Mouse (Mus musculus) layer of hippocampus, adult 18-20 months (tissue): ENCODE measurements at regions not wholly inside any gene's neighbourhood (a gene's known extent, or its start where the extent isn't known, plus 50 kb on each side); places are given as distances from the start of the nearest gene placed in this dataset.

Source experiments
- DNase-seq, 2 experiments: peaks; one replicate each; pipeline ENCODE4 v3.0.0; 2022; ENCODE audit warnings: low spot score in 2 of 2

GRCm38 (mm10) chr7:78123386-78123785 is 614.4 kb downstream of the Ntrk3 start:
- no peak for DNase-seq

GRCm38 (mm10) chr7:78121151-78121486 is 616.7 kb downstream of the Ntrk3 start:
- DNase-seq: no peak

DNA sequence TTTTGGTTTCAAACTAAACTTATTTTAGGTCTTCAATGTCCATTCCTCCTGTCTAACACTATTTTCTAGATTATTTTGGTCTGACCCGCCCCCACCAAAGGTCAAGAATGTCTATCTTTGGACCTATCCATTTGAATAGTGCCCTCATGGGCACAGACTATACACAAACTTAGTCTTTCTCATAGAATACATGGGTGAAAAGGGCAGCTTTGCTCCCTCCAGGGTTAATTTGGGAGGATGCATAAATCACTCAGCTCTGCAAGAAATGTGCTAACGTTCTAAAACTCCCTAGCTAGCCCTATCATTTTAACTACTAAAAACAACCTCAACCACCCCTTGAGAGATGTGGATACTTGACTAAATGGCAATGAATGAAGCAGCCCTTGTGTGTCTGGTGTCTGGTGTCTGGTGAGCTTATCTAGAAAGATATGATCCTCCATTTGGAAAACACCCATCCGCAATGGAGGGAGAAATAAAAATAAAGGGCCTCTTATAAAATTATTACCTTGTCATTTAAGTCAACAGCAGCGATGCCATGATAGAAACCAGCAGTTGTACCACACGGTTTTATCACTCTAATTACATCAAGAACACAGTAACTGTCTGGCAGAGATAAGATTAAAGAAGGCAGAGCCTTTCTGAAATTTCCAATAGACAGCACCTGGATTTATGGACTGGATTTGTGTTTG is 617.2 kb downstream of the Ntrk3 start:
- no peak for DNase-seq

DNA sequence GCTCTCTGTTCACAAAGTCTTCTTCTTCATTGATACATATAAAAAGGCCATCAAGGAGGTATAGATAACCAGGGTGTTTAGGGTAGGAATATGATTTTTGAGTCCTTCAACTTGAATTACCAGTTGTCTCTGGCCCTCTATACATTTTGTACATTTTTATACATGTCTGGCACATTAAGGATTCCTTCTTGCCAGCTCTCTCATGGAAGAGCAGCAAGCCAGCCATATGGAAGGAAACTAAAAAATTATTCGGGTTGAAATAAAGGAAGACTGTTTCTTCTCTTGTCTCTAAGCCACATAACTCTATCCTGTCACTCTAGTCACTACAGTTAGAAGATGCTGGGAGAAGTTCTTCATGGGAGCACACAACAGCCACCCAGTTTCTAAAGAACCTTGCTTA is 618.0 kb downstream of the Ntrk3 start:
- no peak for DNase-seq

DNA sequence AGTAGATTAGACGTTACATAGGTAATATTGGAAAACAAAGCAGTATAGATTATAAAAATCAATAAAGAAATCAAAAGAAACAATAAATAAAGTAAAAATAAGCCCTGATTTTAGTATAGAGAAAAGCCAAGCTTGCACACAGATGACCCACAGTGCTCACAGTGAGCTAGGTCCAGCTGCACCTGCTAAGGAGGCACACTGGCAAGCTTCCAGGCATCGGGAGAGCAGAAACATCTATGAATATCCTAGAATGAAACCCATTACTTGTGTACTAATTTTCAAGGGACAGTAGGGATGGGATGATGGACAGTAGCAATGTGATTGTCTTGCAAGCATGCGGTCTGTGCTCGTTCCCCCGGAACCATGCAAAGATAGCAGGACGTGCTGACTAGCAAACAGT is 626.5 kb downstream of the Ntrk3 start:
- DNase-seq: no peak

DNA sequence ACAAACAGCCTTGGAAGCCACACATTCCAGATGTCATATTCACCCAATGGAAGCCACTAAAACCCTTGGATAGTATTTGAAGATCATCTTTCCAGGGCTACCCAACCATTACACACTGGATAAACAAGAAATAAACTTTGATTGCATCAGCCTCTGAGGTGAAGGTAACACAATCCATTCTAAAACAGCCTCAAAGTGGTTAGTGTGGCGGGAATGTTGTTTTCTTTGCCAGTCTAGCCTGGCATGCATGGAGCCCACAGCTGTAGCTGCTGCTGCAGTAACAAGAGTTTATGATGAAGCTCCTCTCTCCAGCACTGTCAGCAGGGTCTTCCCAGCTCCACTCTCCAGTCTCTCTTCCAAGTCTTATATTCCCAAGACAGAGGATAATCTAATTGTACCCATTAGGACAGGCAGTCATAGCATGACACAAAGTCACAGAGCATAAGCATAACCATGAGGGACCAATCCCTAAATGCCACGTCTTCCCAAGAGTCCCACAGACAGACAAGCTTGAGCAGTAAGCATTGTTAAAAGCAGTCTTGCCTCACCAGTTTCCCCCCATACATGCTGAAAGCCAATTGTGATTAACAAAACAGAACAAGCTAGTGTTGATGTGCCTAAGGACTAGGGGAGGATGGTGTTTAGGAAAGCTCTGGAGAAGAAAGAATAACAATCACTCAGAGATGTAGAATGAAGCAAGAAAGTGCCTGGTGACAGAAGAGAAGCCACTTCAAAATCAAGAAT is 634.1 kb downstream of the Ntrk3 start:
- no peak for DNase-seq

GRCm38 (mm10) chr7:78102396-78102795 is 635.4 kb downstream of the Ntrk3 start:
- DNase-seq: peak in 1 of 2 experiments; percentile 7

GRCm38 (mm10) chr7:78086566-78087008 is 651.2 kb downstream of the Ntrk3 start:
- DNase-seq: no peak

GRCm38 (mm10) chr7:78085783-78086565 is 651.8 kb downstream of the Ntrk3 start:
- peak in 1 of 2 experiments; percentile 34 for DNase-seq

GRCm38 (mm10) chr7:78079708-78080107 is 658.1 kb downstream of the Ntrk3 start:
- DNase-seq: no peak

DNA sequence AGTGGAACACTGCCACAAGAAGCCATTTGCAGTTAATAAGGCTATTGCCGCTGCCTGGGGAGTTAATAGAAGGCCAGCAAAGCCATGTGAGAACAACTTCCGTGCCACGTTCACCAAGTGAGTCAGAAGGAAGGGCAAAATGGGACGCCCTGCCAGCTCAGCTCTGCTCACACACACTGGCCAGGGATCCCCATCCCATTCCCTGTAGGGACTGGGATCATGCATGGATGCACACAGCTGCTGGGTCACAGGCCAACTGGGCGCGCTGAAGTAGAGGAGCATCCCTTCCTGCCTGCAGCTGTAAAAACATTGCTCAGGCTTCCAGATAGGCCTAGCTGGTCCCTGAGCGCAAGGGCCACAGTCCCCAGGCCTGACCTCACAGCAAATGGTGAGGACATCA is 666.7 kb downstream of the Ntrk3 start:
- DNase-seq: no peak

- peak in 1 of 2 experiments; percentile 26 for DNase-seq
These were observed 676.2 kb downstream of the Ntrk3 start for GRCm38 (mm10) chr7:78061631-78062030.

GRCm38 (mm10) chr7:78049606-78050005 is 688.2 kb downstream of the Ntrk3 start:
- no peak for DNase-seq

- no peak for DNase-seq
These were observed 692.4 kb downstream of the Ntrk3 start for GRCm38 (mm10) chr7:78045456-78045855.

GRCm38 (mm10) chr7:78031032-78031431 is 706.8 kb downstream of the Ntrk3 start:
- no peak for DNase-seq

GRCm38 (mm10) chr7:78026992-78027615 is 710.7 kb downstream of the Ntrk3 start:
- DNase-seq: peak; percentile 37 to 65

GRCm38 (mm10) chr7:78023591-78023990 is 714.2 kb downstream of the Ntrk3 start:
- no peak for DNase-seq

DNA sequence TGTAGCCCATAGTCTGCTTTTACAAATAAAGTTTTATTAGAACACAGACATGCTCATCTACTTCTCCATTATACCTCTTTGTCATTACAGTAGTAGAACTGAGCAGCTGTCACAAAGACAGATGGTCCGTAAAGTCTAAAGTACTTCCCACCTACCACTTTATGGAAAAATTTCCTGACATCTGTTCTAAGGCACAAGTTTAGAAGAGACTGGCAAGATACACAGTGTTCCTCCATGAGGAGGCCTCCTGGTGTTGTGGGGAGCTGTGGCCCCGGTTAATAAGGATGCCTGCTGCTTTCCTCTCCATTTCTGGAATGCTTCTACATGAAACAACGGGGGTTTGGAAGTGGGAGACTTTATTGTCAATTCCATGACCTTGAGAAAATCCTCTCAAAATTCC is 714.7 kb downstream of the Ntrk3 start:
- peak; percentile 30 to 69 for DNase-seq

- DNase-seq: no peak
These were observed 724.2 kb downstream of the Ntrk3 start for GRCm38 (mm10) chr7:78013631-78014030.

- no peak for DNase-seq
These were observed 734.7 kb downstream of the Ntrk3 start for GRCm38 (mm10) chr7:78003086-78003485.

- peak; percentile 71 to 86 for DNase-seq
These were observed 744.0 kb downstream of the Ntrk3 start for GRCm38 (mm10) chr7:77993840-77994239.

DNA sequence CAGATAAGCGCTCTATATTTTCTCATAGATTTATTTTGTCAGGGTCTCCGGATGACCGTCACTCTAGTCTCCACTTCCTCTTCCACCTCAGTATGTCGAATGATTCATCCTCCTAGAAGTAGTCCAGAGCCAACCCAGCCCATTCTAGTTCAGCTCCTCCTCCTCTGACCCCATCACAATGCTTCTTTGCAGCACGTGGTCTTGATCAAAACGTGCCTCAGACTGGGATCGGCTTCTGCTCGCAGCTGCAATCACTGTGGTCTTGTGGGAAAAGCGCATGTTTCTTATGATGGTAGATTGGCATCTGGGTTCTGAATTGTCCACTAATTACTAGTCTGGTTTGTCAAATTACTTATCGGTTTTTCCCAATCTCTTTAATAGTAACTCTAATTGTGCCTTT is 747.7 kb downstream of the Ntrk3 start:
- DNase-seq: no peak
